Mouse (Mus musculus) lung, embryonic 14.5 days (tissue): ENCODE measurements around the gene Frmd7. TPM values are rescaled to one million over a fixed set of nuclear protein-coding genes. Genes with fewer than 3 reads are reported as not detected.

Experiments
- ATAC-seq: fragments of 200-750 bp; cut with Nextera tagmentation; 2 replicates; pipeline ENCODE4 v1.8.0; 2017; ENCODE audit warnings: mild to moderate bottlenecking, moderate TSS enrichment, moderate library complexity; ENCODE audit not compliant: insufficient read depth
- DNase-seq: peaks from one replicate; pipeline ENCODE4 v3.0.0-alpha.2; 2015
- H3K27ac ChIP-seq: fragments of 300-500 bp; sonication (generic); 2 replicates; pipeline ENCODE4 v1.5.1; 2014; ENCODE audit warnings: low read depth, mild to moderate bottlenecking, moderate library complexity
- H3K27me3 ChIP-seq: fragments of 300-500 bp; sonication (generic); 2 replicates; pipeline ENCODE4 v1.6.1; 2014; ENCODE audit warnings: low read length, control low read depth; ENCODE audit not compliant: insufficient read depth
- H3K36me3 ChIP-seq: fragments of 300-500 bp; sonication (generic); 2 replicates; pipeline ENCODE4 v1.6.1; 2014; ENCODE audit warnings: control low read depth; ENCODE audit not compliant: insufficient read depth
- H3K4me1 ChIP-seq: fragments of 300-500 bp; sonication (generic); 2 replicates; pipeline ENCODE4 v1.6.1; 2014; ENCODE audit warnings: antibody characterized with exemption, control low read depth; ENCODE audit not compliant: insufficient read depth
- H3K4me2 ChIP-seq: fragments of 300-500 bp; sonication (generic); 2 replicates; pipeline ENCODE4 v1.6.1; 2014; ENCODE audit warnings: mild to moderate bottlenecking
- H3K4me3 ChIP-seq: fragments of 300-500 bp; sonication (generic); 2 replicates; pipeline ENCODE4 v1.5.1; 2014; ENCODE audit warnings: low read depth, low read length
- H3K9ac ChIP-seq: fragments of 300-500 bp; sonication (generic); 2 replicates; pipeline ENCODE4 v1.6.1; 2014
- H3K9me3 ChIP-seq: fragments of 300-500 bp; sonication (generic); 2 replicates; pipeline ENCODE4 v1.6.1; 2016; ENCODE audit warnings: low read depth, low read length, control low read depth
- CTCF ChIP-seq: IDR thresholded peaks from 2 replicates; pipeline ENCODE4 v1.5.1; 2016; ENCODE audit warnings: antibody characterized with exemption, low read depth
- WGBS: fragments of 180-500 bp; shearing (Covaris S2); extraction: QIAGEN DNeasy Blood & Tissue Kit; methylation state at CpG from one replicate; pipeline ENCODE4 v1.1.7; 2014; 5-methylcytosine and 5-hydroxymethylcytosine counted together
- polyA plus RNA-seq: library from polyadenylated mRNA; unstranded; fragments of >200 nt; fragmentation: Nextera tagmentation; extraction: Ambion mirVana; gene quantifications from 2 replicates; pipeline ENCODE4 v1.2.1, GENCODE M21; 2014

Frmd7 gene
- 0.08 TPM in 1 of 2 replicates, not detected in the other for polyA plus RNA-seq

DNA sequence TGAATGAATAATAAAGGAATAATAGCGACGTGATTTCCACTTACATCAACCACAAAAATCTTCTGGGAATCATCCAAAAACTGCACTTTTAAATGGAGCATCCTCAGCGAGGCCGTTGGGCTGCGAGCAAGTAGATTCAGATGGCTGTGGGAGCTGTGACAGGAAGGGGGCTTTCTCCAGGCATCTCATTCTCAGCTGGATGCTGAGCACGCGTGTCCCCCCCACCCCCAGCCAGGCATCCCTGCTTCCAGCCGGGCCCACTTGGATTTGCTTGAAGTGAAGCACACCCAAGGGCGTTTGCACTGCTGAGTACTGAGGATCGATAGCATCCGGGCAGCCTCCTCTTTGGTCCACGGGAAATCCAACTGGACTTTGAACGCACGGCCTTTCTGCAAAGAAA, at the start of gene Frmd7:
Frmd7 (minus strand) TSS at position 101 of the 400 bp plus-strand sequence.
- Histone ChIP-seq H3K4me3 (no peak within 1 kb of the TSS), H3K4me2 (no peak within 1 kb of the TSS), H3K9me3 (no peaks in the 10 kb centered on the region), H3K27ac (no peak within 1 kb of the TSS), H3K9ac (no peak within 1 kb of the TSS), H3K4me1 (no peaks in the 10 kb centered on the region), H3K27me3 (no peaks in the 10 kb centered on the region; the same call in 1 of the 2 replicates), H3K36me3 (no peaks in the 10 kb centered on the region)
- no peak for DNase-seq
- ATAC-seq, result no peak
- 62% methylated on average over 14 of the region's 14 CpGs for WGBS
- TF ChIP-seq CTCF, result no peak

DNA sequence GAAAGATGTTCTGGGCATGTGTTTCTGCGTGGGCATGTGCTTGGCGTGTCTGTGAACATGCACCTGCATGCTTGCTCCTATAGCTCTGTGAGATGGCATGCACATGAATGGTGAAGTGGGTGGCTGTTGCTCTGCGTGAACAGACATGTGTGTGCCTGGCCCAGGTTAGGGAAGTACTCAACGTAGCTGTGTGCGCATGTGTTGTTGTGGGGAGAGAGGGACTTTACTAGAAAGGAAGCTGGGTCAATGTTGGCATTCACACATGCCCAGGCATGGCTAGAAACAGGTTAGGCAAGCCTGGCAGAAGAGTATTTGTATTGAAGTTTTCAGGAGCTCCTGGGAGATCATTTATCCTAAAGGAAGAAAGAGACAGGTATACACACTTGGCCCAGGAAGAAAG, 48.8 kb upstream of the Frmd7 start:
- Histone ChIP-seq H3K27me3 (no peaks in the 10 kb centered on the region), H3K4me3 (no peak overlapping the region), H3K27ac (no peak overlapping the region), H3K36me3 (no peaks in the 10 kb centered on the region), H3K4me2 (no peak overlapping the region), H3K4me1 (no peaks in the 10 kb centered on the region), H3K9ac (no peak overlapping the region), H3K9me3 (no peaks in the 10 kb centered on the region)
- no peak for TF ChIP-seq CTCF
- DNase-seq, result no peak
- no peak for ATAC-seq
- 88% methylated on average over 5 of the region's 5 CpGs for WGBS

DNA sequence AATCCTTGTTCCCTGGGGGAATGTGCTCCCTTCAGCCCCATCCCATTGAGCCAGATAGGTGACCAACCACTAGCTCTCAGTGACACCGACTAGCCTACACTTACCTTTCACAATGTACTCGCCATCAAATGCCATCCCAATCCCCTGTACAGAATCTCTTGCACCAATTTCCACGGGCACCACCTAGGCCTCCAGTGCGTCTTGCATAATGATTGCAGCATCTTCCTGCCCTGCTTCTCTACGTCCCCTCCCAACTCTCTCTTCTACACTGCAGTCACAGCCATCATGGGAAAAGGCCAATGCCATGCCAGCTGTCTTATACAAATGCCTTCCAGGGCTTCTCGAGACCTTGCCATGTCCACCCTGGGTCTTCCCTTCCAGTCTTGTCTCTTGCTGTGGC, 47.4 kb upstream of the Frmd7 start:
- Histone ChIP-seq H3K9me3 (no peaks in the 10 kb centered on the region), H3K4me2 (no peak overlapping the region), H3K4me1 (no peaks in the 10 kb centered on the region), H3K9ac (no peak overlapping the region), H3K27ac (no peak overlapping the region), H3K4me3 (no peak overlapping the region), H3K36me3 (no peaks in the 10 kb centered on the region), H3K27me3 (no peaks in the 10 kb centered on the region)
- ATAC-seq (no peak), DNase-seq (no peak)
- TF ChIP-seq CTCF, result no peak
- 80% methylated on average over 6 of the region's 6 CpGs for WGBS

DNA sequence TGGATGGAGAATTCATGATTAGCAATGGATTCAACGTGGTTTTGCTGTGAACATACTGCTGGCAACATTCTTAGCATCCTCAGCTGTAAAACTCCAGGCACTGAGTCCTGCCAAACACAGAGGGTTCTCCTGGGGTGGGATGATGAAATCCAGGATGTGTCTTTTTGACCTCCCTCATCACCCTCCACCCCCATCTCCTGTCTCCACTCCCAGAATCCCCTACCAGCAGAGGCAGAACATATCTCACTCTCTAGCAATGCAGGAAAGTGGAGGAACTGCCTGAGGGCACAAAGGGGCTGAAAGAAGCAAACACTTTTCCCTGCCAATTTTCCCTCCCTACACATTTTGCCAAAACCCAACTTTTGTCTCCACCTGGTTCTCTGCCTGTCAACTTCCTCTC, 46.1 kb upstream of the Frmd7 start:
- H3K27ac ChIP-seq, result no peak overlapping the region
- no peaks in the 10 kb centered on the region for H3K9me3 ChIP-seq
- TF ChIP-seq CTCF, result no peak
- no peaks in the 10 kb centered on the region for H3K36me3 ChIP-seq
- WGBS, result 61% methylated on average over 1 of the region's 1 CpGs
- H3K27me3 ChIP-seq, result no peaks in the 10 kb centered on the region
- H3K4me2 ChIP-seq, result no peak overlapping the region
- H3K9ac ChIP-seq, result no peak overlapping the region
- no peak overlapping the region for H3K4me3 ChIP-seq
- no peaks in the 10 kb centered on the region for H3K4me1 ChIP-seq
- ATAC-seq (no peak), DNase-seq (no peak)

DNA sequence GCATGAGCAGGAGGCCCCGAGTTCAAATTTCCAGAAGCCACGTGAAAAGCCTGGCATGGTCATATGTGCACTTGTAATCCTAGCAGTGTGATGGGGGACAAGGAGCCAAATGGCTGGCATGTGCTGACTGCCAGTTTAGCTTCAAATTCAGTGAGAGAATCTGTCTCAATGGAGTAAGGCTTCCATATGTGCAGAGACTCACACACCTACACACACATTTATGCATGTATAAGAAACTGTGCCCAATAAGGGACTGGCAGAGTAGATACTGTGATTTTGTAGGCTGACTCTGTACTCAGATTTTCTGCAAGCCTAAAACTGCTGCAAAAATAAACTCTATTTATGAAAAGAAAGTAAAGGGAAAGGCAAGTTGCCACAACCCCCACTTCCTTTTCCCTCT, 35.9 kb upstream of the Frmd7 start:
- H3K4me2 ChIP-seq, result no peak overlapping the region
- H3K27me3 ChIP-seq, result no peaks in the 10 kb centered on the region
- ATAC-seq, result no peak
- no peaks in the 10 kb centered on the region for H3K36me3 ChIP-seq
- no peaks in the 10 kb centered on the region for H3K9me3 ChIP-seq
- DNase-seq, result no peak
- 71% methylated on average over 2 of the region's 2 CpGs for WGBS
- TF ChIP-seq CTCF, result no peak
- H3K4me3 ChIP-seq, result no peak overlapping the region
- H3K4me1 ChIP-seq, result no peaks in the 10 kb centered on the region
- no peak overlapping the region for H3K9ac ChIP-seq
- no peak overlapping the region for H3K27ac ChIP-seq

DNA sequence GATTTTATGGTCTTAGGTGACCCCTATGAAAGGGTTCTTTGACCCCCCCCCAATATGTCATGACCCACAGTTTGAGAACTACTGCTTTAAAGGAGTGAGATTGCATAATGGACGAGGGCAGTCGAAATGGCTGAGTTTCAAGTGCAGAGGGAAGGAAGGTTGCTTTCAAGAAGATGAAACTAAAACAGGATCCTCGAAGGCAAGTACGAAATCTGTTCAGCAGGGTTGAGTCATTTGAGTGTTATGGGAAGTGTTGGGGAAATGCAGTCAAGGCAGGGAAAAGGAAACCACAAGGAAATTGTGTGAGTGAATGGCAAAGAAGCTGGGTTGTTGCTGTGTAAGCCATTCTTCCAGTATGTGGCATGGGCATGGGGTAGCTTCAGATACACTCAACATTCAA, 29.6 kb upstream of the Frmd7 start:
- H3K27me3 ChIP-seq, result no peaks in the 10 kb centered on the region
- no peak overlapping the region for H3K9ac ChIP-seq
- no peak overlapping the region for H3K4me2 ChIP-seq
- no peaks in the 10 kb centered on the region for H3K9me3 ChIP-seq
- 69% methylated on average over 4 of the region's 4 CpGs for WGBS
- no peaks in the 10 kb centered on the region for H3K36me3 ChIP-seq
- H3K4me1 ChIP-seq, result no peaks in the 10 kb centered on the region
- H3K4me3 ChIP-seq, result no peak overlapping the region
- ATAC-seq, result no peak
- no peak for TF ChIP-seq CTCF
- no peak for DNase-seq
- H3K27ac ChIP-seq, result no peak overlapping the region

DNA sequence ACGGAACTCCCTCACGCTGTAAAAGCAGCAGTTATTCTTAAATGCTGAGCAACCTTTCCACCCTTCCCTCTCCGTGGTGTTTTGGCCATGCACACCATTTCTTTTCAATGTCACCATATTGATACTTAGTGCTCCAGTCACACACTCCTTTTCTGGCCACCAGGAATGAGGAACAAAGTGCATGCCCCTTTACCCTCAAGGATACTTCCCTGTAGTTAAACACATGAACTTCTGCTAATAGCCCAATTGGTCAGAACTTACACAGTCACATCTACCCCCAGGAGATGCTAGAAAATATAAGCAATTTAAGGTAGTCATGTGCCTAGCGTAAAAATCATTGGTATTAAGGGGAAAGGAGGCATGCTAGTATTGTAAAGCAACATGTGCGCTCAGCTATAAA, 27.4 kb upstream of the Frmd7 start:
- Histone ChIP-seq H3K4me3 (no peak overlapping the region), H3K9ac (no peak overlapping the region), H3K27me3 (no peaks in the 10 kb centered on the region), H3K9me3 (no peaks in the 10 kb centered on the region), H3K27ac (no peak overlapping the region), H3K4me2 (no peak overlapping the region), H3K4me1 (no peaks in the 10 kb centered on the region), H3K36me3 (no peaks in the 10 kb centered on the region)
- no peak for TF ChIP-seq CTCF
- WGBS, result 85% methylated on average over 5 of the region's 5 CpGs
- no peak for DNase-seq
- no peak for ATAC-seq
